Mouse (Mus musculus) neutrophil, adult 5-6 weeks (primary cell): ENCODE measurements around the gene Krtap9-3. TPM values are rescaled to one million over a fixed set of nuclear protein-coding genes. Genes with fewer than 3 reads are reported as not detected.

Experiments
- ATAC-seq: fragments of 151-379, 151-347 bp; 2 replicates; pipeline ENCODE4 v1.8.0; 2017; ENCODE audit warnings: mild to moderate bottlenecking, moderate TSS enrichment; ENCODE audit not compliant: insufficient number of reproducible peaks, poor library complexity, low FRiP score, severe bottlenecking; ENCODE audit errors: extremely low read depth
- total RNA-seq: library from RNA; stranded (forward); fragments of 200-1000 nt; gene quantifications from 2 replicates; pipeline ENCODE4 v1.2.3, GENCODE M21; 2017

Gene Krtap9-3
- total RNA-seq, 1 experiment from 2014 or later, result not detected

DNA sequence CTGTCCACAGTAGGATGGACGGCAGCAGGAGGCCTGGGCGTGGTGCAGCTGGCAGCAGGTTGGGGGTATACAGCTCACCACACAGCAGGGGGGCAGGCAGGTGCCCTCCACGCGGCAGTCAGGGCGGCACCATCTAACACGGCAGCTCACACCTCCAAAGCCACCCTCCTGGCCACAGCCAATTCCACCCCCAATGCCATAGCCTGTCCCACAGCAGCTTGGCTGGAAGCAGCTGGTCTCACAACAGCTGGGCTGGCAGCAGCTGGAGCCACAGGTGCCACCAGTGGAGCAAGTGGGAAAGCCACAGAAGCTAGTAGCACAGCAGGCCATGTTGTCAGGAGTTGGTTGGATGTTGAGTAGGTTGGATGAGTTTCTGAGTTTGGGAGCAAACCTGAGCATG, 17.3 kb downstream of the Krtap9-3 start, which contains the start of gene Krtap1-5:
TSS of gene Krtap1-5 (minus strand) at position 381 of the 400 bp plus-strand sequence.
- ATAC-seq, result no peak

DNA sequence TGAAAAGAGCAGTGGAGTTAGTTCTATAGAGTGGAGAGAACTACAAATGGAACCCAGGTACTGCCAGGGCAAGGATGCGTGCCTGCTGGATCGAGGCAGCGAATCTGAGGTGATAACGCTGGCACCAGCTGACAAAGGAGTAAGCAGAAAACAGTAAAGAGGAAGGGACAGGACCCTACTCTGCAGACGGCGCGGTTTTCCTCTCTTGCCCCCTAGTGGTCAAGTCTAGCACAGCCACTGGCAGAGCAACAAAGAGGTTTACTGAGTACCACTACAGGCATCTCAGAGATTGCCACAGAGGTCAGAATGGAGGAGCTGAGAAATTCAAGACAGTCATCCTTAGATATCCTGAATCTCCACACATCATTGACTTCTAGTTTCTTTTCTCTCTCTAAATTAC, 23.8 kb downstream of the Krtap9-3 start:
- ATAC-seq, result no peak

DNA sequence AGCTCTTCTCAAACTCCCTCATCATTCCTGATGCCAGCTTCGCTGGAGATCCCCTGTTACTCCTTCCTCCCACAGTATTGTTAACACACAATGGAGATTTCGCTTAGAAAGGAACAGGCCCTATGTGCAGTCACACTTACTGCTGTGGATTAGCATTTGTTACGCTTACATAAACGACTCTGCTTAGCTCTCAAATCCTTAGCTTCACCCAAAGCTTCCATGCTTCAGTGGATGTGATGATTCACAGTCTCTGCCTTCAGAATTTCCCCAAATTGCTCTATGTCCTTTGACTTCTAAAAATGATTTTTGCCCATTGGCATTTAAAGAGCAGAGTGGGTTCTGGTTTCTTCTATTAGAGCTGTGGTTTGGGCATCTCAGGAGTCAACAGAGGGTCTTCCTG, 24.7 kb downstream of the Krtap9-3 start:
- no peak for ATAC-seq

DNA sequence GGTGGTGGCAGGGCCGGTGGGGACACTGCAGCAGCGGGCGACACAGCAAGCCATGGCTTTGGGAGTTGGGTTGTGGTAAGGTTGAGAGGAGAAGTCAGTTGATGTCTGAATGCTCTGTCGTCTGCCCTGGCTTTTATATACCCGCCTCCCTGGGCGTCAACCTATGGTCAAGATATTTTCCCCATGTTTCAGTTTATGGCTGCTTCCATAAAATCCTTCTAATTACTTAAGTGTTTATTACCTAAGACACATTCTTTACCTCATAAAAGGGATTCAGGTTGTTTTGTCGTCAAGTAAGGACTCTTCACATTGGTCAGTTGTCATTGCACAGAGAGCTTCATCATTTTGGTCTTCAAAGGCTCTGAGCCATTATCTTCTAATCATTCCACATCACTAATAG, 31.4 kb downstream of the Krtap9-3 start, which contains the start of gene Krtap3-1:
TSS of gene Krtap3-1 (minus strand) at position 101 of the 400 bp plus-strand sequence.
- no peak for ATAC-seq

DNA sequence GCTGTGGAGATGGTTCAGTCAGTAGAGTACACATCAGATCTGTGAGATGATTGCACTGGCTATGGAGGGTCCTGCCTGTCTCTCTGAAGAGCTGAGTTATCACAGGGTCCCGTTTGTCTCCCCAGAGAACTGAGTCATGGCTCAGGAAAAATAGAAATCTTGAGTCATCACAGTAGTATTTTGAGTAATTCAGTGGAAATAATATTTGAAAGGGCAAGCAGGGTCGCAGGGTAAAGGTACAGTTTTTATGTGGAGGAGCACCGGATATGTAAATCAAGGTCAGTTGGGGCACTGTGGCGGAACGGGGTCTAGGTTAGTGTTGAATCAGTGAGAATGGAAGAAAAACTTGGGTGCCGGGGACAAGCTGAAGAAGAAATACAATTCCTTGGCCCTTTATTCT, 35.3 kb downstream of the Krtap9-3 start:
- no peak for ATAC-seq

DNA sequence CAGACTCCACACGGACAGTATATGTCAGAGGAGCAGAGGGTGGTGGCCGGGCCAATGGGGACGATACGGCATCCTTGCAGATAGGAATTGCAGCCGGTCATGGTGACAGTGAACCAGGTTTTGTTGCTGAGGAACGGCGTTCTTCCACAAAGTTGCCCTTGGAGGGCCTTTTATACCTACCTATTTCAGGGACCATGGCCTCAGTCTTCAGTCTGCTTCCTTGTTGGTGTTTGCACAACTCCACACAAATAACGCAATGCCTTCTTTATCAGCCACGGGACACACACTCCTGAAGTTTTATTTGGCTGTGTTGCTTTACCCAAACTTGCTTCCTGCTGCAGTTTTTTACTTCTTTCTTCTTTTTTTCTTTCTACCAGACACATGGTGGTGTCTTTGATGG, 38.5 kb downstream of the Krtap9-3 start, which contains the start of gene Gm11939:
TSS of gene Gm11939 (minus strand) at position 101 of the 400 bp plus-strand sequence.
- no peak for ATAC-seq

DNA sequence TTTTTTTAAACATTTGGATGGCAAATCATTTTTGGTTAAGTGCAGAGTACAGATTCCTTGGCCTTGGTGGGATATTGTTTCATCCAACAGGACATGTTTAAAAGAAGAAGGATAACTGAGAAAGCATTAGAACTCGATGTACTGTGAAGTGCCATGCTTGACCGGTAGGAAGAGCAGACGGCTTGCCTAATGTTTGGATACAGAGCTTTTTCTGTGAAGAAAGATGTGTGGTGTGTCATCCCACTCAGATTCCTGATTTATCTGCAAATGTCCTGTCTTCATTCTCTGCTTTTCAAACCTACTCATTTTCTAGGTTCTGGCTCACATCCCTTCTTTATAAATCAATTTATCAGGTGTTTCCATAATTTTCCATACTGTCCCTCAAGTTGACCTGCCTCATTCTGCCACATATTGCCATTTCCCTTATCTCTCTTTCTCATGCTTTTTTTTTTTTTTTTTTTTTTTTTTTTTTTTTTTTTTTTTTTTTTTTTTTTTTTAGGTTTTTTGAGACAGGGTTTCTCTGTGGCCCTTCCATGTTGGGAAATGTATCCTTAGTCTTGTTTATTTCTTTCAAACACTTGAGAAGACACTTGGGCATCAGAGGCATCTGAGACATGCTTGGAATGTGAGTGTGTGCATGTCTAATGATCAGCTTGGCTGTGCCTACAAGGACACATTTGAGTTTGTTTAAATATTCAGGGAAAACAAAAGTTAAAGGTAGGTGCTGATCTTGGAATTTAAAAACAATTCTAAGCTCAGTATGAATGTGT, 39.7 kb downstream of the Krtap9-3 start:
- ATAC-seq, result no peak

DNA sequence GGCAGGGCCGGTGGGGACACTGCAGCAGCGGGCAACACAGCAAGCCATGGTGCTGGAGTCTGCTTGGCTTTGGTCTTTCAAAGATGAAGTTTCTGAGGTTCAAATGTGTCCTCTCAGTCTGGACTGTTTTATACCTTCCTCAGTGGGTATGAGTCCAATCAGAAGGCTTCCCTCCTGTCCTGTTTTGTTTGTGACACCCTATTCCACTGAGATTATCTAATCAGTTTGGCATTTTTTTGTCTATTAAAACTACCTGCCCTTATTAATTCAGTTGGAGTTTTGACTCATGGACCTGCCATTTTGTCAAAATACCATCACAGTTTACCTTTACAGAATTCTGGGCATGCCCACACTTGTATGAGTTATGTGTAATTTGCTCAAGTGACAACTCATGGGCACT, 41.2 kb downstream of the Krtap9-3 start, which contains the start of gene Krtap3-2:
TSS of gene Krtap3-2 (minus strand) at position 101 of the 400 bp plus-strand sequence.
- no peak for ATAC-seq

DNA sequence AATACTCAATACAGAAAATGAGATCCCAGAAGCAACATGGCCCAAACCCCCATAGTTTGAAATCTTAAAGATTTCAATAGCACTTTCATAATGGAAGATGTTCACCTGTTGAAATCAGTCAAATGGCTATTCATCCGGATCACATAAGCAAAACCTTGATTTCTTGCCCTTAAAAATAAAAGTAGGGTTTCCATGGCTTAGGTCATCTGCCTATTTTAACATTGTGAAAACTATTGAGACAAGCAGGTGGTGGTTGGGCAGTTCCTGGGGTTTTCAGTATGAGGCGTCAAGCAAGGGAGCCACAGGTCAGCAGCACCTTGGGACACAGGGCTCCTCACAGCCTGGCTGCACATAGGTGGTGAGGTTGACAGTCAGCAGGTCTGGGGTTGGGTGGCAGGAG, 41.7 kb downstream of the Krtap9-3 start:
- no peak for ATAC-seq

DNA sequence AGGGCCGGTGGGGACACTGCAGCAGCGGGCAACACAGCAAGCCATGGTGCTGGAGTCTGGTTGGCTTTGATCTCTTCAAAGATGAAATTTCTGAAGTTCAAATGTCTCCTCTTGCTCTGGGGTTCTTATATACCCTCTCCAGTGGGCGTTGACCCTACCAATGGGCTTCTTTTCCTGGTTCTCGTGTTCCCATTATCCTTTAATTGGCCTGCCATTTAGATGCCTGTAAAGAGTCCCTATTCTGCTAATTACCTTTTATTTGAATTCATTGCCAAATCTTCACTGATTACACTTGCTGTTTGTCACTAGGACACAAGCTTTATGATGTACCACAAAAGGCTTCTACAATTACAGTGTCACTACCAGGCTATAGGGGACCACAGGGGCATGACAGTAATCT, 47.1 kb downstream of the Krtap9-3 start, which contains the start of gene Krtap3-3:
TSS of gene Krtap3-3 (minus strand) at position 101 of the 400 bp plus-strand sequence.
- ATAC-seq, result no peak

DNA sequence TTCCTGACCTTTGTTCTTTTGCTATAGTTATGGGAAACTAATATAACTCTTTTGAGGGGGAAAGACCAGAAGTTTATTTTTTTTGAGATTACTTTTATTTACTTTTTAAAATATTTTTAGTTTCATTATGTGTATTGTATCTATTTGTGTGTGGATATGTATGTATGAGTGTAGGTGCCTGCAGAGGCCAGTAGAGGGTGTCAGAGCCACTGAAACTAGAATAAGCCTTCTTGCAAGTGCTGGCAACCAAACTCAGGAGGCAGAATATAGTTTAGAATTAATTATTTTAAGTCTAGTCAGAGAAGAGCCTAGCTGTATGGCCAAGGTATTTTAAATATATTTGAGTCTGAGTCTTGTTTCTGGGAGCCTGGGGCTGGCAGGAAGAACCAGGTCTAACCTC, 50.0 kb downstream of the Krtap9-3 start:
- no peak for ATAC-seq

Other genes starting within 250 kb of the Krtap9-3 start
- not detected in 2 replicates for gene Krt27, start 247.0 kb downstream of the Krtap9-3 start, total RNA-seq
- gene Krt28, start 223.2 kb downstream of the Krtap9-3 start, total RNA-seq, result not detected in 2 replicates
- gene Krt10, start 208.7 kb downstream of the Krtap9-3 start, total RNA-seq, result 0.93 TPM in 1 of 2 replicates, not detected in the other
- 0.58 TPM in 1 of 2 replicates, not detected in the other for gene Krt12, start 175.8 kb downstream of the Krtap9-3 start, total RNA-seq
- not detected in 2 replicates for gene Krt20, start 160.0 kb downstream of the Krtap9-3 start, total RNA-seq
- gene Krt23, start 105.0 kb downstream of the Krtap9-3 start, total RNA-seq, result 1.5 and 2.9 TPM in 2 replicates
- not detected in 2 replicates for gene Krt39, start 76.8 kb downstream of the Krtap9-3 start, total RNA-seq
- gene Krt40, start 54.9 kb downstream of the Krtap9-3 start, total RNA-seq, result not detected in 2 replicates
- gene Krtap3-3, start 47.2 kb downstream of the Krtap9-3 start, total RNA-seq, result not detected in 2 replicates
- gene Krtap3-2, start 41.3 kb downstream of the Krtap9-3 start, total RNA-seq, result not detected in 2 replicates
- gene Gm11939, start 38.6 kb downstream of the Krtap9-3 start, total RNA-seq, result not detected in 2 replicates
- not detected in 2 replicates for gene Krtap3-1, start 31.5 kb downstream of the Krtap9-3 start, total RNA-seq
- not detected in 2 replicates for gene Krtap1-5, start 17.1 kb downstream of the Krtap9-3 start, total RNA-seq
- gene Krtap1-4, start 14.5 kb downstream of the Krtap9-3 start, total RNA-seq, result not detected in 2 replicates
- gene Krtap1-3, start 6.8 kb downstream of the Krtap9-3 start, total RNA-seq, result not detected in 2 replicates
- gene Gm11938, start 5.2 kb upstream of the Krtap9-3 start, total RNA-seq, result not detected in 2 replicates
- gene Gm11937, start 12.1 kb upstream of the Krtap9-3 start, total RNA-seq, result not detected in 2 replicates
- gene Krtap2-4, start 16.7 kb upstream of the Krtap9-3 start, total RNA-seq, result not detected in 2 replicates
- not detected in 2 replicates for gene Gm11562, start 22.3 kb upstream of the Krtap9-3 start, total RNA-seq
- not detected in 2 replicates for gene Krtap4-1, start 30.1 kb upstream of the Krtap9-3 start, total RNA-seq
- not detected in 2 replicates for gene Krtap4-2, start 37.0 kb upstream of the Krtap9-3 start, total RNA-seq
- not detected in 2 replicates for gene Krtap4-7, start 46.0 kb upstream of the Krtap9-3 start, total RNA-seq
- gene Gm11555, start 52.1 kb upstream of the Krtap9-3 start, total RNA-seq, result not detected in 2 replicates
- not detected in 2 replicates for gene Gm11563, start 60.9 kb upstream of the Krtap9-3 start, total RNA-seq
- not detected in 2 replicates for gene Krtap4-6, start 67.9 kb upstream of the Krtap9-3 start, total RNA-seq
- not detected in 2 replicates for gene Gm14190, start 92.6 kb upstream of the Krtap9-3 start, total RNA-seq
- not detected in 2 replicates for gene Gm14180, start 136.2 kb upstream of the Krtap9-3 start, total RNA-seq
- gene Gm11595, start 174.8 kb upstream of the Krtap9-3 start, total RNA-seq, result not detected in 2 replicates
- not detected in 2 replicates for gene Krtap4-8, start 182.6 kb upstream of the Krtap9-3 start, total RNA-seq
- gene Krtap4-9, start 187.1 kb upstream of the Krtap9-3 start, total RNA-seq, result not detected in 2 replicates
- gene Gm11596, start 195.4 kb upstream of the Krtap9-3 start, total RNA-seq, result not detected in 2 replicates
- not detected in 2 replicates for gene Gm11569, start 200.8 kb upstream of the Krtap9-3 start, total RNA-seq
- not detected in 2 replicates for gene Gm11554, start 206.3 kb upstream of the Krtap9-3 start, total RNA-seq
- not detected in 2 replicates for gene Krtap4-13, start 211.8 kb upstream of the Krtap9-3 start, total RNA-seq
- gene Gm11564, start 217.6 kb upstream of the Krtap9-3 start, total RNA-seq, result not detected in 2 replicates
- not detected in 2 replicates for gene 2300003K06Rik, start 240.0 kb upstream of the Krtap9-3 start, total RNA-seq